Mouse (Mus musculus): ENCODE data around the gene Kat6b.

The Kat6b gene

GRCm38 (mm10) chr14:21560481-21561209 is 79.4 kb downstream of the Kat6b start:
- no peak for DNase-seq (ENCODE audit: low spot score)

- no peak for DNase-seq (ENCODE audit: low spot score)
Measured at GRCm38 (mm10) chr14:21561396-21562065, 80.3 kb downstream of the Kat6b start.

GRCm38 (mm10) chr14:21563584-21564118 is 82.4 kb downstream of the Kat6b start:
- no peak for DNase-seq (ENCODE audit: low spot score)

GRCm38 (mm10) chr14:21565541-21566353 is 84.5 kb downstream of the Kat6b start:
- no peak for DNase-seq (ENCODE audit: low spot score)

- DNase-seq (ENCODE audit: low spot score), result no peak
Measured at GRCm38 (mm10) chr14:21567293-21567984, 86.2 kb downstream of the Kat6b start.

GRCm38 (mm10) chr14:21568821-21569220 is 87.6 kb downstream of the Kat6b start:
- DNase-seq (ENCODE audit: low spot score), result no peak

- DNase-seq (ENCODE audit: low spot score), result no peak
Measured at GRCm38 (mm10) chr14:21574686-21575309, 93.6 kb downstream of the Kat6b start.

GRCm38 (mm10) chr14:21576867-21577266 is 95.6 kb downstream of the Kat6b start:
- DNase-seq (ENCODE audit: low spot score), result no peak

GRCm38 (mm10) chr14:21581198-21581597 is 100.0 kb downstream of the Kat6b start:
- DNase-seq (ENCODE audit: low spot score), result no peak

GRCm38 (mm10) chr14:21582301-21582700 is 101.1 kb downstream of the Kat6b start:
- no peak for DNase-seq (ENCODE audit: low spot score)

- DNase-seq (ENCODE audit: low spot score), result no peak
Measured at GRCm38 (mm10) chr14:21583051-21583450, 101.8 kb downstream of the Kat6b start.

- no peak for DNase-seq (ENCODE audit: low spot score)
Measured at GRCm38 (mm10) chr14:21583868-21584267, 102.6 kb downstream of the Kat6b start.

- no peak for DNase-seq (ENCODE audit: low spot score)
Measured at GRCm38 (mm10) chr14:21584468-21585135, 103.4 kb downstream of the Kat6b start.

- no peak for DNase-seq (ENCODE audit: low spot score)
Measured at GRCm38 (mm10) chr14:21585491-21586251, 104.4 kb downstream of the Kat6b start.

GRCm38 (mm10) chr14:21586481-21587118 is 105.4 kb downstream of the Kat6b start:
- DNase-seq (ENCODE audit: low spot score), result no peak

- no peak for DNase-seq (ENCODE audit: low spot score)
Measured at GRCm38 (mm10) chr14:21587931-21588330, 106.7 kb downstream of the Kat6b start.

- DNase-seq (ENCODE audit: low spot score), result no peak
Measured at GRCm38 (mm10) chr14:21589620-21590019, 108.4 kb downstream of the Kat6b start.

- no peak for DNase-seq (ENCODE audit: low spot score)
Measured at GRCm38 (mm10) chr14:21590205-21590604, 109.0 kb downstream of the Kat6b start.

GRCm38 (mm10) chr14:21592152-21592551 is 110.9 kb downstream of the Kat6b start:
- DNase-seq (ENCODE audit: low spot score), result no peak

Data from T-cell, adult 2 months (primary cell).